Mouse (Mus musculus) adrenal gland, postnatal 25 days (tissue): ENCODE measurements around the gene Kif22. TPM values are rescaled to one million over a fixed set of nuclear protein-coding genes. Genes with fewer than 3 reads are reported as not detected.
"Not testable (repeated sequence)": the region's sequence is repeated elsewhere in the genome, so short reads cannot be mapped to it uniquely, and the experiment has no call there.

ENCODE experiments used
- DNase-seq: peaks from one replicate; pipeline ENCODE4 v3.0.0; 2021; ENCODE audit warnings: mixed read lengths
- long read RNA-seq: library from polyadenylated mRNA; stranded (forward); transcript quantifications from one replicate; pipeline ENCODE4 v2.0.0, GENCODE M21; 2021
- total RNA-seq: library from RNA; stranded (reverse); gene quantifications from 2 replicates; pipeline ENCODE4 v1.2.3, GENCODE M21; 2021

Kif22 gene
- 9.5 and 15.0 TPM in 2 replicates for total RNA-seq
- long read RNA-seq, transcript Kif22-201 (14 exons, 2,115 nt): major isoform, 8 of 11 reads
- long read RNA-seq, partial matches to known transcripts: 1 of 11 reads
- long read RNA-seq, other reads (novel, unspliced or antisense): 2 of 11 reads

DNA sequence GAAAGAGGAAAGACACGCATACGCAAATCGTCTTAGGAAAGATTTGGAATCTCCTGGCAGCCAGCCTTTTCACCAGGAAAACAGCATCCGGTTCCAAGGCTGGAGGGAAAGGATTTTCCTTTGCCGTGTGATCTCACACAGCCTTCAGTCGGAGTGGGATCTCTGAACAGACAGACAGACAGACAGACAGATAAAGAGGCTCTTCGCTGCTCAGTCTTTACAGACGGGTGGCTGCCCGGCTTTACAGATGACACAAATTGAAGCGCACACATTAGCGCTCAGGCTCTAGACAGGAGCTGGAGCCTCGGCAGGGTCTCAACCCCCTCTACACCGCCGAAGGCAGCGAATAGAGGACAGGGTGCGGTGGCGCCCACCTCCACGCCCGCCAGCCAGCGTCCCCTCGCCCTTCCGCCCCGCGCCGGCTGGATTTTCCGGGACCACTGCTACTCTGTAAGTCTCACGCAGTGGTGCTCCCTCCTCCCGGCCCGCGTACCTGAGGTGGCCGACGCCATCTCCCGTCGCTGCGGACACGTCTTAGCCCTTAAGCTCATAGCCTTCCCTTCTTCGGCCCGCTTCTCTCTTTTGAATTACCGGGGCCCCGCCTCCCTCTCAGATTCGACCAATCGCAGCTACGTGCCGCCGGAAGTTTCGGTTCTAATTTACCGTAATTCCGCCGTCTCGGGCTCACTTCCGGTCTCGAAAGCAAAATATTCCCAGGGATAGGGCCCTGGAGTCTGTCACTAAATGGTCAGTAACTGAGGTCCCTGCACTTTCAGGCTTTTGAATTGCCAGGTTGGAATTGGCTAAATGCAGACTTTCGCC is at the start of gene Kif22:
Gene Kif22 (minus strand): TSS at position 621 of the 822 bp plus-strand sequence.
- peak; percentile 88 for DNase-seq

DNA sequence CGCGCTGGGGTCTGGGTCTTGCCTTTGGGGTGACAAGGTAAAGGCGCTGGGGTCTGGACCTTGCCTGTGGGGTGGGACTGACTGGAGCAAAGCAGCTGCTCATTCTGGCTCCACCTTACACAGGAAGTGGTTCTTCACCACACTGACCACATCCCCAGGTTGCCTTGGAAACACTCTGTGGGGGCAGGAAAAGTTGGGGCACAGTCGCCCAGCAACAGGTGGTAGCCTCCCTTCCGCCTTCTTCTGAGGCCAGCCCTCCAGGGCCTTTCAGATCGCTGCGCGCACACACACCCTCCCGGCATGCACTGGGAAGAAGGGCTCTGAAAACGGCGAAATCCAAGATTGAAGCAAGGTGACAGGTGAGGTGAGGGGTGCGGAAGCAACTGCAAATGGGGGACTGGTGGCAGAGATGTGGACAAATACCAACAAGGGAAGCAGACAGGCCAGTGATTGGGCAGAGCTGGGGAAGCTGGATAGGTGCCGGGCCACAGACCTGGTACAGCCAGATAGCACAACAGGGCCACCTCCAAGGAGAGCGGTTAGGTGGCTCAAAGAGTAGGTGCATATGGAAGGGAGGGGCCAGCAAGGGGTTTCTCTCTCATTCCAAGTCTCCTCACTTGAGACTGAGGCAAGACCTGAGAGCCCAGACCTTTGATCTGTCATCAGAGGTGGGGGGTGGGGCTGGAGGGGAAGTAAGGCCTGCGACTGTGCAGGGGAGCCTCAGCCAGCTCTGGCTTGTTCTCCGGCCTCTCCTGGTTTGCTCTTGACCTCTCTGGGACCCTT is 49.0 kb upstream of the Kif22 start, which contains the start of gene AI467606:
Gene AI467606 (plus strand): TSS at position 246 of the 783 bp plus-strand sequence.
- DNase-seq: no peak

DNA sequence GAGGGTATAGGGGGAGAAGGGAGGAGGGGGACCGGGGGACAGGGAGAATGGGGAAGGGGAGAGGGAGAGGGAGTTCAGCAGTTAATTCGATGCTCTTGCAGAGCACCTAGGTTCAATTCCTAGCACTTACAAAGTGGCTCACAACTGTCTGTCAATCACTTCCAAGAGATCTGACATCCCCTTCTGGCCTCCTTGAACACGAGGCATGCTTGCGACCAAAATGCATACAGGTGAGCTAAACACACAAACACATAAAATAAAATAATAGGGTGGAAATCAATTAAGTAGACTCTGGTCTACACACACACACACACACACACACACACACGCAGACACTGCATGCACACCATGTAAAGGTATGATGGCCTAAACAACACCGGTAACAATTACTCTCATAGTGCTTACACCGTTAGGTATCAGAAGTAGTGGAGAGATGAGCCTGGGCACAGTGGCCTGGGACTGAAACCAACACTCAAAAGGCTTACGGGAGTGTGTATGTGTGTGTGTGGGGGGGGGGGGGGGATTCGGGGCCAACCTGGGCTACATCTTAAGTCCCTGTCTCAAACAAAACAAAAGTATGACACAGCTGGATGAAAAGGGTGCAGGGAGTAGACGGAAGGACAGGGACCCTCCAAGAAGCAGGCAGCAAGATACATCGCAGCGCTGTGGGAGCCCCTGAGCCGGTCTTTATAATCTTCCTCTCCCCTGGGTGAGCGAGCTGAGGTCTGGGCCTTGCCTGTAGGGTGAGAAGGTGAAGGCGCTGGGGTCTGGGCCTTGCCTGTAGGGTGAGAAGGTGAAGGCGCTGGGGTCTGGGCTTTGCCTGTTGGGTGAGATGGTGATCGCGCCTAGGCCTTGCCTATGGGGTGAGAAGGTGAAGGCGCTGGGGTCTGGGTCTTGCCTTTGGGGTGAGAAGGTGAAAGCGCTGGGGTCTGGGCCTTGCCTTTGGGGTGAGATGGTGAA is 48.2 kb upstream of the Kif22 start:
- DNase-seq: no peak

DNA sequence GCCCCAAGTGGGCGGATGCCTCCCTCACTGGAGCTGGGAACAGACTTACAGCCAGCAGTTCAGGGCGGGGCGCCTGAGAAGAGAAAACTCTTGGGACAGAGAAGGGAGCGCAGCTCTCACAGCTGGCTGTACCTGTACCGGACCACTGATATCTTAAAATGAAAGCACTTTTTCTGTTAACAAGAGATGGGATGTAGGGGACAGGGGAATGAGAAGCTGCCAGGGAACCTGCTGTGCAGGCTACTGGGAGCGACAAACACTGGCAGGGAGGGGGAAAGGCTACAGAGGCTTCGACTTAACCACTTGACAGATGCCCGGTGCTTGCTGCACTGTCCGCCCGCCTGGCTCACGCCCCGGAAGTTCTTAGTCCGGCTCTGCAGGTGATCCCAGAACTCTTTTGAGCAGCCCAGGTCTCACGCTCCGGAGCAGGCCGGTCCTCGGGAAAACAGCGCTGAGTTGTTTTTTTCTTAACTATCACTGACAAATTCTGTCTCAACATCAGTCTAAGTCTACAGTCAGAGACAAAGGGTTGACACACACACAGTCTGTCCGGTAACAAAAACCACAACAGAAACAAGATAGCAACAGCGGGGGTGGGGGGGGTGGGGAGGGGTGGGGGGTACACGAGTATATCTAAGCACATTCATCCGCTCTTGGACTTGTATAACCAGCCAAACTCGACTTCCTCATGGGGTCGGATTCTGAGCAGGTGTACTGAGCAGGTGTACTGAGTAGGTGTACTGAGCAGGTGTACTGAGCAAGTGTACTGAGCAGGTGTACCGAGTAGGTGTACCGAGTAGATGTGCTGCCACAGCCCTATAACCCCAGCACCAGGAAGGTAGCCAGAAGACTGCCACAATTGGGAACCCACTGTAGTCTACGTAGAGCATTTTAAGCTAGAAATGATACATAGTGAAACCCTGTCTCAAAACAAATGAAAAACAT is 46.9 kb upstream of the Kif22 start:
- no peak for DNase-seq

DNA sequence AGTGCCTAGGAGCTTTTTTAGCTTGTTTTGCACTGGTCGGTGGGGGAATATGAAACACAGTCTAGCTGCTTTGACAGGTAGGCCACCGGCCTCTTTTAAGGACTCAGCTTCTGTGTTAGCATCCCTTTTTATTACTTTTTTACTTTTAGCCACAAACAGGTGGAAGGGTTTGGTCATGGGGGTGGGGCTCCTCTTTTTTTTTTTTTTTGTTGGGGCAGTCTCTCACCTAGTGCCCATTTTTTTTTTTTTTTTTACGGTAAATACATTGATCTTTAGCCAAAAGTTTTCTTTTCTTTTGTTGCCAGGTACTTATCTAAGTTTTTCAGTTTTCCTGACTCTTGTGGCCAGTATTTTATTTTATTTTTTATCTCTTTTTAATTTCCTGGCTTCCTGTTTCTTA is 45.8 kb upstream of the Kif22 start:
- DNase-seq: no peak

DNA sequence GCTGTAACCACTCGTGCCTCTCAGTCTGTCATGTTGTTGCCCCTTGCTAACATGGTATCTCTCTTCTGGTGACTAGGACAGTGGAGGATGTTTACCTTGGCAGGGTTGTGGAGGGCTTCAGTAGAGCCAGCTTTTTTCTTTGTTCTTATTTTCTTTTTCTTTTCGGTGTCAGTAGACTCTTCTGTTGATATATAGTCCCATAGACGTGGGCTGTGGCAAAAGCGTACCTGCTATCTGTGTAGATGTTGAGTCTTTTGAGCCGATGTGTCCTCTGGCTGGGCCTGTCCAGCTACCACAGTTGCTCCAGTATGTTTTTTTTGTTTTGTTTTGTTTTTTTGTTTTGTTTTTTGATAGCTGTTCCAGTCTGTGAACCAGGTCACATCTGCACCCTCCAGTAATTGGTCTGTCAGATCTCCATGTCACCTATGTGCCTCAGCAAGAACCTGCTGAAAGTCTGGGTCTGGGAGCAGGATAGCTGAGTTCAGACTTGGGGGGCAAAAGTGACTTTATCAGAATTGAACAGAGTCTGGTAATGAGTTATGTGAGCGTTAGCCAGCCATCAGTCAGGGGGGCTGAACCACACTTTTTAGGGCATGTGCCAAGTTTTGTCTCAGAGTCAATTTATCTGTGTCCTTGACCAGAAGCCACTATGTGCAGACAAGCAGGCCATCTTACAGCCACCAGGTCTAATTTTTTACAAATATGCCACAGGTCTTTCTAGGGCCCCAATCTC is 45.2 kb upstream of the Kif22 start, which contains the start of gene Zg16:
Gene Zg16 (minus strand): TSS at position 51 of the 733 bp plus-strand sequence.
- DNase-seq: not testable (repeated sequence)

DNA sequence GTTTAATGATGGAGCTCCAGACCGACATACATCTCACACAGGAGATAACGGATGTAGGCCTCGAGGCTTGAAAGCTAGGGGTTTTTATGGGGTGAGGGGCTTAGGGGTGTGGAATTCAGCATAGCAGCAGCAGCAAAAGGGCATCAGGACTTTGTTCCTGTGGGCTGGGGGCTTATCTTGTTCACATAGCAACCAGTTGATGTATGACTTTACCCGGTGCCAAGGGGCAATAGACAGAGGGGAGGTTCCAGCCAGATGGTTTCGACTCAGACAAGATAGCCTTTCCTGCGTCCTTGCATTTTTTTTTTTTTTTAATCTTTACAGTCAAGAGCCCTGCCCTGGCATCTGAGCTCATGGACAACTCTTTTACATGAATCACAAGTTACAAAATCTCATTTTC is 43.5 kb upstream of the Kif22 start:
- not testable (repeated sequence) for DNase-seq

DNA sequence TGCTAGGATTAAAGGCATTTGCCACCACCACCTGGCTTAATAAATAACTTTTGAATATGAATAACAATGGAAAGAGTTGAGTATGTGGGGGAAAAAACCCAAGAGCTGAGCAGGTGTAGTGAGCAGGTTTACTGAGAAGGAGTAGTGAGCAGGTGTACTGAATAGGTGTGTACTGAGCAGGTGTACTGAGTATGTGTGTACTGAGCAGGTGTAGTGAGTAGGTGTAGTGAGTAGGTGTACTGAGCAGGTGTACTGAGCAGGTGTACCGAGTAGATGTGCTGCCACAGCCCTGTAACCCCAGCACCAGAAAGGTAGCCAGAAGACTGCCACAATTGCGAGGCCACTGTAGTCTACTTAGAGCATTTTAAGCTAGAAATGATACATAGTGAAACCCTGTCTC is 42.5 kb upstream of the Kif22 start:
- no peak for DNase-seq

DNA sequence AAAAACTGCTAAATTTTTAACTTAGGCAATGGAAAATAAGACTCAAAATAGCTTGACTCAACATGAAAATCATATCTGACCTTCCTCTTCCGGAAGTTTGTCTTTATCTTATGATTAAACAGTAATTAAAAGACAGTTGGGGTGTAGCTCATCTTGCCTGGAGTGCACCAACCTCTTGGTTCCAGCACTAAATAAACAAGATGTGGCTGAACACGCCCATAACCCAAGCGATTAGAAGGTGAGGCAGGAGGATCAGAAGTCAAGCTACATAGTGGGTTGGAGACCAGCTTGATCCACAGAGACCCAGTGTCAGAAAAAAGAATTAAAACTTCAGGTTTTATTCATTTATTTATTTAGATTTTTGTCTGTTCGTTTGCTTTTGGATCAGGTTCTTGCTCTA is 41.4 kb upstream of the Kif22 start:
- no peak for DNase-seq

DNA sequence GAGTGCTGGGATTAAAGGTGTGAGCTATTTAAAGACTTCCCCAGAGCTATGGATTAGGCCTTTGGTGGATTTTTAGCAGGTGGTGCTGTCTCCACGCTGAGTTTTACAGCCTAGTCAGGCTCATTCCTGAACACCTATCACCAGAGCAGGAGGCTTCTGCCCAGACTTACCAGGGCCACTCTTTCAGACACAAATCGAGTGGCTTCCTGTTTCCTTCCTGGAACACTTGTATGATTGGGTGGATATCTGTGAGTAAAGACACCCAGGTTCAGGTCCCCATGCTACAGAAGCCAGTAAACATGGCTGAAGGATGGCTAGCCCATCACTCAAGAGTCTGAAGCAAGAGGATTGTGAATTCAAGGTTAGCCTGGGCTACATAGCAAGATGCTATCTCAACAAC is 40.7 kb upstream of the Kif22 start:
- no peak for DNase-seq

DNA sequence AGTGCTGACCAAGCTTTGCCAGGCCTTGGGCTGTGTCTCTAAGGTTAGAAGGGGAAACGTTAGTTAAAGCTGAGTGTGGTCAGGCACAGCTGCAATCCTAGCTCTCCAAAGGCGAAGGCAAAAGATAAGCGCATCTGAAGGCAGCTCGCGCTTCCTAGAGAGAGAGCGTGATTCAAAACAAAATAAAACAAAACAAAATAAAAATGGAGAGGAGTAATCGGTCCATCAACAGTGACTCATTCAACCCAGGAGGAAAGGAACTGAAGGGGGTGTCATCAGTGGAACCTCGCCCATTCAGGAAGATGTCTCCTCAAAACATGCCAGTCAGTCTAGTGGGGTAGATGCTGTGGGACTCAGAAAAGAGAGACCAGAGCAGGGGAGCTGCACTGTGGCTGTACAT is 40.0 kb upstream of the Kif22 start:
- no peak for DNase-seq

DNA sequence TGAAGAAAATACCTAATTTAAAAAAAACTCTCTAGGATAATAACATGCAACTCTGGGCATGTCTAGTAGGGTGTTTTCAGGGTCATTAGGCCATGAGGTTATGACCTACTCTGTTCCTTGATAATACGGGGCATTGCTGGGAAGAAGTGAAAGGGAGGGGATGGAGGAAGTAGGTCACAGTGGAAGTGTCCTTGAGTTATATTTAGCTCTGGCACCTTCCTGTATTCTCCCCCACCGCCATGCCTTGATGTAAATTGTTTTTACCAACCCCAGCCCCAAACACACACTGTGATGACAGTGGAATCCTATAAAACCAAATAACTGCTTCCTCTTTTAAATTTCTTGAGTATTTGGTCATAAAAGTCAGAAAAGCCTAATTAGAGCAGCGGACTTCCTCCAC is 37.8 kb upstream of the Kif22 start:
- no peak for DNase-seq

DNA sequence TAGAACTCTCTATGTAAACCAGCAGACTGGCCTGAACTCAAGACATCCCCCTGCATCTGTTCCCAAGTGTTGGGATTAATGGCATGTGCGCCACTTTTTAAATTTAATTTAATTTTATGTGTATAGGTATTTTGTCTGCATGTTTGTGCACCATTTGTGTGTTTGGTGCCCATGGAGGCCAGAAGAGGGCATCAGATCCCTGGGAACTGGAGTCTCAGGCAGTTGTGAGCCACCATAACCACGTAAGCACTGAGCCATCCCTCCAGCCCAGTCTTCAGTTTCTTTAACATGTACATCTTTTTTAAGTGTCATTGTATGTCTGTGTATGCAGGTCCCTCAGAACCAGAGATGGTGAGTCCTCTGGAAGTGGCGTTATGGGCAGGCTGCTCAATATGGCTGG is 35.4 kb upstream of the Kif22 start:
- no peak for DNase-seq

DNA sequence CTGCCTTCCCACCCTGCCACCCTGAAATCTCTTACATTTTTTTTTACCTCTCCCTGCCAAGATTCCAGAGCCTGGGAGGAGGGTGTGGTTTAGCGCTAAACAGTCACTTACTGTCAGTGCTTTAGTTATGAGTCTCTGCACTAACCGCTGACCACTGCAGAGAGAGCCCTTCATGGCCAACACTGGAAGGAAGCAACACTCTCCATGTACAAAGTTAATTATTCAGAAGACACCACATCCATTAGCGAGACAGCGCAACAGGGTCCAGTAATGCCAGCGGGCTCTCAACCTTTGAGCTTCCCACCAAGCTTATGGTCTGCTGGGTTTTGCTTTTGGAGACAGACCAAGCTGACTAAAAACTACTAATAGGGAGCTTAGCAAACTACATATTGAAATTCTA is 33.9 kb upstream of the Kif22 start:
- DNase-seq: no peak

DNA sequence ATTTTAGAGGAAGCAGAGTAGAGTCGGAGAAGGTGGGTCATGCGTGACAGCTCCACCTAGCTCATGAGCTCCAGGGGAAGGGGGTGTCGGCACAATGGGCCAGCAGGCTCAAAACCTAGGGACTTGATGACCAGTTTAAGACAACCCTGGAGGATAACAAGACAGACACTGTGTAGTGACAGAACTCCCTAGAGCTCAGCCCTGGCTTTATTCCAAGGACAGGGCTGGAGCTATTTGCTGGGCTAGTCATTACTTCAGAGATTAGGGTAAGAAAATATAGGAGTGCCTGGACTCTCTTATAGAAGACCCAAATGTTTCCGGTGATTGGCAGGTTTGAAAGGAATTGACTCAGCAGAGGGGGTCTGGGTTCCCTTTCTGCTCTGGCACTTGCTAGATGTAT is 30.9 kb upstream of the Kif22 start:
- peak; percentile 42 for DNase-seq

DNA sequence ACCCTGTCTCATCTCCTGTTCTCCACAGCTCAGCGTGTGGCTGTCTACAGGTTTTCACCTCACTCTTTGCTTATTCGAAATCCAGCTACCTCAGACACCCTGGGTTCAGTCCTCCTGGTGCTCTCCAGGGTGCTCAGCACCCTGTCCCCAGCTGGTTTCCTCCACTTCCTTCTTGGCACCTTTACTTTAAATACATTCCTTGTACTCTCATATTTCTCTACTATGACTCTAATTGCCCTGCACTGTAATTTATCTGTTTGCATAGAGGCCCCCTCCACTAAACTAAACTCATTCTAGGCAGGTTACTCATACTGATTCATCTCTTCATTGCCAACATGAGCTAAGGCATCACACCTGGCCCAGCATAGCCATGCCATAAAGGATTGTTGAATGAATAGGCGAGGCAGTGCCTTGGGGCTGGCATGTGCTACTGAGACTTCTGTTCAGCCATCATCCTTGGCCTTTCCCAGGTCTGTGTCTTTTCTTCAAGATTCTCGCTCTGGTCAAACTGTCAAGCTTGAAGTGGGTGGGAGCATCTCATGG is 28.7 kb upstream of the Kif22 start:
- no peak for DNase-seq

DNA sequence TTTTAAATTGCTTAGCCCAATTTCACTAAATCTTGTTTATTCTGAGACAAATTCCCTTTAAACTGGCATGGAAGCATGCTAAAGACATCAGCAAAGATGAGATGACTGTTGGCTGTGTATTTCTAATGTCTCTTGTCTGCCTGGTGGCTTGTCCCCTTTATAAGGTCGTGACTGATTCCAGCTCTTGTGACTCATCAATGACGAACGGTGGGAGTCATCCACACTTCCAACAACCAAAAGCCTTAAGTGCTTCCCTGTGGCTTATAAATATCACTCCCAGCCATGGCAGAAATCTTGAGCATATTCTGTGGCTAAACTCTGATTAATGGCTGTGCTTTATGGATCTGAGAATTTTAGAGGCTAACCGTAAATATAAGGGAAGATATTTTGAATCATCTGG is 24.0 kb upstream of the Kif22 start:
- peak; percentile 21 for DNase-seq

DNA sequence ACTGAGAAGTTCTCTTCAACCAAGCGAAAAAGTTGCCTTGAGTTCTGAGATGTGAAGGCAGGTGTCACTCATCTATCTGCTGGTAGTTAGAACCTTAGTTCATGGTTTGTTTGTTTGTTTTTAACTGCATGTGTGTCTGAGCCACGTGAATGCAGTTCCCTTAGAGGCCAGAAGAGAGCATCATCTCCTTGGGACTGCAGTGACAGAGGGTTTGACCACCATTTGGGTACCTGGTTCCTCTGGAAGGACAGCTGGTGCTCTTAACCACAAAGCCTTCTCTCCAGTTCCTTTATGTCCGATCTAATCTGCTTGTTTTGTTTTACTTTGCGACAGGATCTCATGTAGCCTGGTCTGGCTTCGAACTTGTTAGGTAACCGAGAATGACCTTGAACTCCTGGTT is 23.3 kb upstream of the Kif22 start:
- no peak for DNase-seq

DNA sequence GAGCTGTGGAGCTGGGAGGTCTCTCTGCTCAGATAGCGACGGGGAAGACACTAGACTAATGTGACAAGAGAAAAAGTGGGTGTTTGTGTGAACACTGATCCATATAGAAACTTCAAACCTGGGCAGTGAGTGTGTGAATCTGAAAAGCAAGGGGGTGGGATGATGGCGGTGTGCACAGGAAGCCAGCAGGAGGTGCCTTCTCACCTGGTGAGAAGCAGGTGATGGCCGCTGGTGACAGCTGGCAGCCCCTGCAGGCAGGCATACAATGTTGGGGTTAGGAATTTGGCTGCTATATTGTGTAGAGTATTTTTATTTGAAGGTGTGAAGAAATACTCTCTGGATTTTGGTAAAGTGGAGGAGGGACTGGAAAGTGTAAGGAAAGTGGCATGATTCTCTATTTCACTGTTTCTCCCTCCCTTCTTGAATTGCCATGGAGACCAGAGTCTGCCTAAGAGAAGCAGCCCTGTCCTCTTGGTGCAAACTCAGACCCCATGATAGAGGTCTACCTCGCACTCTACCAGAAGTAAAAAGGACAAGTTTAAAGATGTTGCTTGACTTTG is 12.8 kb upstream of the Kif22 start:
- DNase-seq: no peak
